ENCODE assay signal across 8 mouse cellular contexts in genomic region chr13:73445087-73445486, GRCm38 (mm10). TPM values are rescaled to one million over a fixed set of nuclear protein-coding genes. Genes with fewer than 3 reads are reported as not detected.
DNase-seq lines count a peak whose midpoint lies in the region; ATAC-seq and TF ChIP-seq lines count a peak whose summit lies in the region.
"Had no signal": no experiment of that assay in that cellular context is flagged by ENCODE, and none has a peak within 500 bp of the region (broad histone marks: within the 10 kb centered on the region; RNA-seq: fewer than 3 reads in every experiment).

No protein-coding gene starts in this region.

- H3K4me1 ChIP-seq in hindbrain, postnatal 0 days (ENCODE audit: insufficient read depth, low read length), result peaks cover 18% of the 10 kb centered on the region
- peaks cover 4% of the 10 kb centered on the region; the same call in 1 of the 2 replicates for H3K4me1 ChIP-seq in hindbrain, embryonic 14.5 days (replicated peaks; ENCODE audit: control insufficient read depth, insufficient read depth, low read length)
- H3K4me1 ChIP-seq in hindbrain, embryonic 10.5 days (replicated peaks), result peaks cover 12% of the 10 kb centered on the region
- peaks cover 11% of the 10 kb centered on the region for H3K4me1 ChIP-seq in forebrain, embryonic 15.5 days

- no peak overlapping the region for H3K4me3 ChIP-seq in hindbrain, postnatal 0 days (ENCODE audit: low read length)
- no peak overlapping the region for H3K4me3 ChIP-seq in hindbrain, embryonic 14.5 days (replicated peaks; ENCODE audit: low read length)
- H3K4me3 ChIP-seq in gastrocnemius, adult 2 months, result no peak overlapping the region
- no peak overlapping the region for H3K4me3 ChIP-seq in hindbrain, embryonic 10.5 days
- no peak overlapping the region for H3K4me3 ChIP-seq in forebrain, embryonic 15.5 days

- DNase-seq in hindbrain, postnatal 0 days (ENCODE audit: low spot score), result no peak
- DNase-seq in hindbrain, embryonic 14.5 days (ENCODE audit: low spot score), result no peak
- peak; percentile 57 for DNase-seq in gastrocnemius, adult 2 months
- DNase-seq in kidney, postnatal 10 days, result peak; percentile 63
- peak; percentile 54 for DNase-seq in lung, postnatal 25 days (ENCODE audit: low spot score)
- DNase-seq in hindbrain, embryonic 10.5 days (ENCODE audit: low spot score), result no peak

- no peaks in the 10 kb centered on the region for H3K36me3 ChIP-seq in hindbrain, postnatal 0 days (ENCODE audit: insufficient read depth, low read length)
- H3K36me3 ChIP-seq in hindbrain, embryonic 14.5 days (replicated peaks; ENCODE audit: control insufficient read depth, insufficient read depth), result no peaks in the 10 kb centered on the region
- H3K36me3 ChIP-seq in hindbrain, embryonic 10.5 days, result no peaks in the 10 kb centered on the region
- H3K36me3 ChIP-seq in forebrain, embryonic 15.5 days, result no peaks in the 10 kb centered on the region

- TF ChIP-seq CTCF in hindbrain, postnatal 0 days (IDR thresholded peaks at IDR 0.05; ENCODE audit: low read depth), result no peak
- TF ChIP-seq CTCF in gastrocnemius, adult 2 months (IDR thresholded peaks at IDR 0.05), result no peak

- no peaks in the 10 kb centered on the region for H3K27me3 ChIP-seq in hindbrain, postnatal 0 days (ENCODE audit: insufficient read depth, low read length)
- H3K27me3 ChIP-seq in hindbrain, embryonic 14.5 days (ENCODE audit: control insufficient read depth, insufficient read depth, low read length), result no peaks in the 10 kb centered on the region
- no peaks in the 10 kb centered on the region for H3K27me3 ChIP-seq in hindbrain, embryonic 10.5 days (ENCODE audit: insufficient read depth, poor library complexity, severe bottlenecking)
- no peaks in the 10 kb centered on the region for H3K27me3 ChIP-seq in forebrain, embryonic 15.5 days

- no peak overlapping the region for H3K9ac ChIP-seq in hindbrain, postnatal 0 days (replicated peaks; ENCODE audit: low read length)
- H3K9ac ChIP-seq in hindbrain, embryonic 14.5 days, result no peak overlapping the region
- H3K9ac ChIP-seq in forebrain, embryonic 15.5 days (replicated peaks), result no peak overlapping the region

- peak overlapping the region; percentile 74; the same call in 1 of the 2 replicates for H3K27ac ChIP-seq in hindbrain, postnatal 0 days
- no peak overlapping the region for H3K27ac ChIP-seq in hindbrain, embryonic 14.5 days
- H3K27ac ChIP-seq in gastrocnemius, adult 2 months, result no peak overlapping the region
- no peak overlapping the region for H3K27ac ChIP-seq in hindbrain, embryonic 10.5 days
- no peak overlapping the region for H3K27ac ChIP-seq in forebrain, embryonic 15.5 days (replicated peaks)

- ATAC-seq in hindbrain, postnatal 0 days, result no peak
- ATAC-seq in hindbrain, embryonic 14.5 days (ENCODE audit: low FRiP score), result no peak
- ATAC-seq in forebrain, embryonic 15.5 days (replicated peaks), result no peak
- ATAC-seq: intestine, postnatal 0 days had no signal

- H3K9me3 ChIP-seq in hindbrain, postnatal 0 days (ENCODE audit: low read length), result no peaks in the 10 kb centered on the region
- no peaks in the 10 kb centered on the region for H3K9me3 ChIP-seq in hindbrain, embryonic 14.5 days (ENCODE audit: control insufficient read depth, low read length)
- H3K9me3 ChIP-seq in hindbrain, embryonic 10.5 days, result no peaks in the 10 kb centered on the region
- no peaks in the 10 kb centered on the region for H3K9me3 ChIP-seq in forebrain, embryonic 15.5 days

- 58% methylated on average over 2 of the region's 2 CpGs for WGBS in hindbrain, postnatal 0 days
- WGBS in hindbrain, embryonic 14.5 days, result 76% methylated on average over 2 of the region's 2 CpGs
- WGBS in hindbrain, embryonic 10.5 days, result 87% methylated on average over 2 of the region's 2 CpGs
- WGBS in forebrain, embryonic 15.5 days, result 81% methylated on average over 2 of the region's 2 CpGs

- intact Hi-C loops in gastrocnemius, adult 2 months (cut with DNase I), result no loop called here

- no peak overlapping the region for H3K4me2 ChIP-seq in hindbrain, postnatal 0 days (ENCODE audit: low read depth, low read length)
- no peak overlapping the region for H3K4me2 ChIP-seq in hindbrain, embryonic 14.5 days (replicated peaks)
- H3K4me2 ChIP-seq in forebrain, embryonic 15.5 days (replicated peaks), result no peak overlapping the region

RNA-seq across cellular contexts. Expression of gene Lpcat1, which starts 21.9 kb away (rescaled TPM):
- total RNA-seq in hindbrain, postnatal 0 days (2014; rRNA removed), result 191 and 199 TPM in 2 replicates
- 75.7 and 78.5 TPM in 2 replicates for polyA plus RNA-seq in hindbrain, postnatal 0 days (2015; fragmentation: Nextera tagmentation; extraction: Ambion mirVana)
- polyA plus RNA-seq in hindbrain, embryonic 14.5 days (2014; fragmentation: Nextera tagmentation; extraction: Ambion mirVana), result 77.3 and 95.0 TPM in 2 replicates
- 1 to 10 TPM; 3.5 to 3.6 TPM for total RNA-seq in gastrocnemius, adult 2 months (2021)
- 58.1 and 66.3 TPM in 2 replicates for polyA plus RNA-seq in hindbrain, embryonic 10.5 days (2016; fragmentation: Nextera tagmentation; extraction: Ambion mirVana)
- 61.4 and 62.1 TPM in 2 replicates for polyA plus RNA-seq in forebrain, embryonic 15.5 days (2015; fragmentation: Nextera tagmentation; extraction: Ambion mirVana)

Comparison
In these comparisons a context has a peak if more than half of its experiments do, and no peak if none do; other contexts are left out.
1. DNase-seq: peak in gastrocnemius, adult 2 months (single experiment), kidney, postnatal 10 days (single experiment) and lung, postnatal 25 days (single experiment); none in hindbrain, postnatal 0 days (single experiment), hindbrain, embryonic 14.5 days (single experiment) and hindbrain, embryonic 10.5 days (single experiment).